Mouse (Mus musculus) midbrain, embryonic 11.5 days (tissue): ENCODE measurements around the gene Gls. TPM values are rescaled to one million over a fixed set of nuclear protein-coding genes. Genes with fewer than 3 reads are reported as not detected.

ENCODE experiments used
- ATAC-seq: fragments of 200-750 bp; cut with Nextera tagmentation; 2 replicates; pipeline ENCODE4 v1.8.0; 2017; ENCODE audit warnings: moderate TSS enrichment, moderate library complexity; ENCODE audit not compliant: low FRiP score
- DNase-seq: peaks from one replicate; pipeline ENCODE4 v3.0.0; 2015; ENCODE audit warnings: low spot score; ENCODE audit errors: missing footprints
- H3K27ac ChIP-seq: fragments of 300-500 bp; sonication (generic); 2 replicates; pipeline ENCODE4 v1.5.1; 2014; ENCODE audit warnings: low read depth, low read length
- H3K27me3 ChIP-seq: fragments of 300-500 bp; sonication (generic); 2 replicates; pipeline ENCODE4 v1.6.1; 2014; ENCODE audit warnings: mild to moderate bottlenecking, low read length, moderate library complexity, mixed read lengths; ENCODE audit not compliant: control insufficient read depth, insufficient read depth
- H3K36me3 ChIP-seq: fragments of 300-500 bp; sonication (generic); 2 replicates; pipeline ENCODE4 v1.6.1; 2014; ENCODE audit warnings: mild to moderate bottlenecking, low read length, moderate library complexity, mixed read lengths; ENCODE audit not compliant: control insufficient read depth, insufficient read depth
- H3K4me1 ChIP-seq: fragments of 300-500 bp; sonication (generic); 2 replicates; pipeline ENCODE4 v1.6.1; 2014; ENCODE audit warnings: low read length; ENCODE audit not compliant: control insufficient read depth, insufficient read depth
- H3K4me2 ChIP-seq: fragments of 300-500 bp; sonication (generic); 2 replicates; pipeline ENCODE4 v1.6.1; 2014; ENCODE audit warnings: mild to moderate bottlenecking, moderate library complexity
- H3K4me3 ChIP-seq: fragments of 300-500 bp; sonication (generic); 2 replicates; pipeline ENCODE4 v1.5.1; 2014; ENCODE audit warnings: low read depth, low read length
- H3K9ac ChIP-seq: fragments of 300-500 bp; sonication (generic); 2 replicates; pipeline ENCODE4 v1.6.1; 2014; ENCODE audit warnings: low read length
- H3K9me3 ChIP-seq: fragments of 300-500 bp; sonication (generic); 2 replicates; pipeline ENCODE4 v1.6.1; 2016; ENCODE audit warnings: low read length; ENCODE audit not compliant: control insufficient read depth
- WGBS: fragments of 180-500 bp; shearing (Covaris S2); extraction: QIAGEN DNeasy Blood & Tissue Kit; methylation state at CpG from one replicate; pipeline ENCODE4 v1.1.7; 2014; 5-methylcytosine and 5-hydroxymethylcytosine counted together
- polyA plus RNA-seq: library from polyadenylated mRNA; unstranded; fragments of >200 nt; fragmentation: Nextera tagmentation; extraction: Ambion mirVana; gene quantifications from 2 replicates; pipeline ENCODE4 v1.2.1, GENCODE M21; 2014

The Gls gene
- polyA plus RNA-seq, 1 experiment from 2014 or later = 28.8 TPM

DNA sequence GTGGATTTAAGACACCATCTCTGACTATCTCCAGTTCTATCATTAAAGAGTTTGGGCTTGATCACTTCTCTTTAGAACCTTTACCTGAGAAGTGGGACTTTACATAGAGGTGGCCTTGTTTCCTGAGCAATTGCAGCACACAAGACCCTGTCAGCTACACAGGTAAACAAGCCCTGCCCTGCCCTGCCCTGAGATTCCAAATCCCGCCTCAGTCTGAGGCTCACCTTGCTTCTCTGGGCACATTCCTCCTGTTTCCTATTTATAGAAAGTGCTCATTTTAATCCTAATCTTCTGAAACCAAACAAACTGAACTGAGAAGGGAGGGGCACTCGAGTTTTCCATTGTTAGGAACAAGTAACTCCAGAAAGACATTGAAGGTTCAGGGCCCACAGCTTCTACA is 19.4 kb upstream of the Gls start:
- Histone ChIP-seq H3K9ac (no peak overlapping the region), H3K4me3 (no peak overlapping the region), H3K4me1 (no peaks in the 10 kb centered on the region), H3K9me3 (no peaks in the 10 kb centered on the region), H3K4me2 (no peak overlapping the region), H3K36me3 (no peaks in the 10 kb centered on the region), H3K27me3 (no peaks in the 10 kb centered on the region), H3K27ac (no peak overlapping the region)
- WGBS = 82% methylated on average over 2 of the region's 2 CpGs
- DNase-seq (no peak), ATAC-seq (no peak)

GRCm38 (mm10) chr1:52251038-52251735 is 18.2 kb upstream of the Gls start:
- 73% methylated on average over 7 of the region's 7 CpGs for WGBS
- Histone ChIP-seq H3K36me3 (no peaks in the 10 kb centered on the region), H3K27ac (no peak overlapping the region), H3K4me1 (no peaks in the 10 kb centered on the region), H3K9ac (no peak overlapping the region), H3K4me2 (no peak overlapping the region), H3K27me3 (no peaks in the 10 kb centered on the region), H3K9me3 (no peaks in the 10 kb centered on the region), H3K4me3 (no peak overlapping the region)
- no peak for DNase-seq
- no peak for ATAC-seq

DNA sequence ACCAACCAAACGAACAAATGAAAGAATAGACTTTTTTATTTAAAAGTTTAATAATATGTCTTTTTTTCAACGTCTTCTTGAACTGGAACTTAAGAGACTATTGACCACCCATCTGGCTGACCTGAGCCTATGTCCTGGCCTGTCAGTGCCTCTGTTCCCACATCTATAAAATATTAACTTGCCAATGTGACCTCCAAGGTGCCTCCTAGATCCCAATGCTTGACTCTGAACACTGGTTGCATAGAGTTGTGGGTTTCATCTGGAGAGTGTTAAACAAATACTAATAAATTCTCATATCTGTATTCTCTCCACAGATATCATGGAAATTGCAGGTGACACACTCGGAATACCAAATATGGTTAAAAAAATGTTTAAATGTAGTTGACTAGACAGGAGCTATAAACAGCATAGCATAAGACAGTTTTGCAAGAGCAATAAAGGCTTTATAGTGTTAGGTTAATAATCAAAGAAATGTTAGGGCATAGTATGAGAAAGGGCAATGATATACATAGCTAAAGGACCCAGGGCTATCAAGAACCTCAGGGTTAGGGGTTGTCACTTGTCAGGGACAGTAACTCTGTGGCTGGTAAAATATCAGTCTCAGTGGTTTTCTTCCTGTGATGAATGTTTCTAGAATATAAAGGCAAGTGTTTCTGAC is 16.0 kb upstream of the Gls start:
- Histone ChIP-seq H3K36me3 (no peaks in the 10 kb centered on the region), H3K4me1 (no peaks in the 10 kb centered on the region), H3K4me3 (no peak overlapping the region), H3K9ac (no peak overlapping the region), H3K27me3 (no peaks in the 10 kb centered on the region), H3K27ac (no peak overlapping the region), H3K9me3 (no peaks in the 10 kb centered on the region), H3K4me2 (no peak overlapping the region)
- DNase-seq (no peak), ATAC-seq (no peak)
- 88% methylated on average over 3 of the region's 3 CpGs for WGBS

DNA sequence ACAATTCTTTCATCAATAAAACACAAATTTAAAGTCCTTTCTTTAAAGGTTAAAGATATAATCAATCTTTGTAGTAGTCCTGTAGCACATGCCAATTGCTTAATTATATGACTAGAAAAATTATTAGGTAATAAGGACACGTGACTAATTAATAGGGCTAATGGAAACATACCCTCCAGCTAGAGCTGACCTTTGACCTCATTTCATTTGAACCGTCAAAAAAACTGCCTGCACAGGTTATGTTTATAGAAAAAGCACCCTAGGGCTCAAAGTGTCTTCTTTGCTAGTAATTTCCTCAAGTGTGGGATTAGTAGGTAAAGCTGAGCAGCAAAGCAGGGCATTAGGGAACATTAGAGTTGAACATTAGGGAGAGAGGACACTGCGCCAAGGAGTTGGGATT is 9.2 kb upstream of the Gls start:
- Histone ChIP-seq H3K36me3 (no peaks in the 10 kb centered on the region), H3K4me3 (no peak overlapping the region), H3K9me3 (no peaks in the 10 kb centered on the region), H3K27me3 (no peaks in the 10 kb centered on the region), H3K9ac (no peak overlapping the region), H3K27ac (no peak overlapping the region), H3K4me1 (no peaks in the 10 kb centered on the region), H3K4me2 (no peak overlapping the region)
- DNase-seq (no peak), ATAC-seq (no peak)
- 68% methylated on average over 3 of the region's 3 CpGs for WGBS

GRCm38 (mm10) chr1:52232766-52233140 is 279 bp downstream of the Gls start:
- H3K27ac ChIP-seq = peak overlapping the region; percentile 87
- peak; percentile 83 for ATAC-seq
- no peaks in the 10 kb centered on the region for H3K9me3 ChIP-seq
- H3K36me3 ChIP-seq = no peaks in the 10 kb centered on the region
- WGBS = 0% methylated on average over 42 of the region's 57 CpGs
- peak overlapping the region; percentile 92 for H3K9ac ChIP-seq
- H3K4me2 ChIP-seq = peak overlapping the region; percentile 60
- no peaks in the 10 kb centered on the region; the same call in 1 of the 2 replicates for H3K27me3 ChIP-seq
- no peak for DNase-seq
- peak overlapping the region; percentile 91 for H3K4me3 ChIP-seq
- H3K4me1 ChIP-seq = 0 out of 2 replicates have a peak, but pooled peaks cover 5% of the 10 kb centered on the region

GRCm38 (mm10) chr1:52231939-52232765 is 880 bp downstream of the Gls start:
- Histone ChIP-seq H3K9ac (peak overlapping the region; percentile 92), H3K4me1 (0 out of 2 replicates have a peak, but pooled peaks cover 5% of the 10 kb centered on the region), H3K27ac (peak overlapping the region; percentile 87), H3K9me3 (no peaks in the 10 kb centered on the region), H3K4me3 (peak overlapping the region; percentile 91), H3K36me3 (no peaks in the 10 kb centered on the region), H3K4me2 (peak overlapping the region; percentile 60), H3K27me3 (no peaks in the 10 kb centered on the region; the same call in 1 of the 2 replicates)
- ATAC-seq (peak; percentile 53), DNase-seq (peak; percentile 97)
- under 1% methylated on average over 51 of the region's 69 CpGs for WGBS

DNA sequence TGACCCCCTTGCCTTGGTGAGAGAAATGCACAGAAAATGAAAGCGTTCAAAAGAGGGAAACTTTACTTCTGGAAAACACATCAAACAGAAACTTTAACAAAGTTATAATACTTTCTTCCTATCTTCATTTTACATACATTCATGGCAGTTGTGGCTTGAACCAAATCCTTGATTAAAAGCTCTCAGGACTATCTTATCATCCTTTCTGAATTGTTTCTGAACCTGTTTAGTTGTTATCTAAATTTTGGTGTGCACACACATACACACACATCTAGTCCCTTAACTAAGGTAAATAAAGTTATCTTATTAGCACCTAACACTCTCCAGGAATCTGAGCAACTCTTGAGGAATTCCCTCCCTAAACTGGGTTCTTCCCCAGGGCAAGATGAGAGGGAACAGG is 2.6 kb downstream of the Gls start:
- WGBS = 74% methylated on average over 1 of the region's 1 CpGs
- Histone ChIP-seq H3K9me3 (no peaks in the 10 kb centered on the region), H3K27me3 (no peaks in the 10 kb centered on the region; the same call in 1 of the 2 replicates), H3K4me2 (no peak overlapping the region), H3K27ac (no peak overlapping the region), H3K36me3 (no peaks in the 10 kb centered on the region), H3K9ac (no peak overlapping the region), H3K4me3 (no peak overlapping the region), H3K4me1 (0 out of 2 replicates have a peak, but pooled peaks cover 5% of the 10 kb centered on the region)
- no peak for ATAC-seq
- no peak for DNase-seq

- H3K27me3 ChIP-seq = no peaks in the 10 kb centered on the region
- no peak overlapping the region for H3K4me2 ChIP-seq
- H3K4me1 ChIP-seq = 0 out of 2 replicates have a peak, but pooled peaks cover 5% of the 10 kb centered on the region
- H3K4me3 ChIP-seq = no peak overlapping the region
- H3K9ac ChIP-seq = no peak overlapping the region
- WGBS = 89% methylated on average over 6 of the region's 6 CpGs
- H3K27ac ChIP-seq = no peak overlapping the region
- no peak for ATAC-seq
- no peak for DNase-seq
- no peaks in the 10 kb centered on the region for H3K36me3 ChIP-seq
- no peaks in the 10 kb centered on the region for H3K9me3 ChIP-seq
Observed at GRCm38 (mm10) chr1:52228178-52228577, 4.9 kb downstream of the Gls start.

- no peaks in the 10 kb centered on the region for H3K27me3 ChIP-seq
- H3K27ac ChIP-seq = no peak overlapping the region
- ATAC-seq = no peak
- DNase-seq = no peak
- H3K36me3 ChIP-seq = no peaks in the 10 kb centered on the region
- no peaks in the 10 kb centered on the region for H3K9me3 ChIP-seq
- H3K9ac ChIP-seq = no peak overlapping the region
- H3K4me3 ChIP-seq = no peak overlapping the region
- no peak overlapping the region for H3K4me2 ChIP-seq
- H3K4me1 ChIP-seq = 0 out of 2 replicates have a peak, but pooled peaks cover 4% of the 10 kb centered on the region
Observed at GRCm38 (mm10) chr1:52226416-52226815, 6.6 kb downstream of the Gls start.
